Mouse (Mus musculus) embryonic facial prominence, embryonic 12.5 days (tissue): ENCODE measurements around the gene Hikeshi. TPM values are rescaled to one million over a fixed set of nuclear protein-coding genes. Genes with fewer than 3 reads are reported as not detected.

Experiments used
- polyA plus RNA-seq: library from polyadenylated mRNA; unstranded; fragments of >200 nt; fragmentation: Nextera tagmentation; extraction: Ambion mirVana; gene quantifications from 2 replicates; pipeline ENCODE4 v1.2.1, GENCODE M21; 2016

Gene Hikeshi
- polyA plus RNA-seq, 1 experiment from 2014 or later = 137 TPM

Other genes with a start within 250 kb of the Hikeshi start
- 0.24 and 0.25 TPM in 2 replicates for gene Ccdc81, start 37.6 kb downstream of the Hikeshi start, polyA plus RNA-seq
- 91.2 and 95.5 TPM in 2 replicates for gene Eed, start 39.8 kb upstream of the Hikeshi start, polyA plus RNA-seq
- 43.7 and 45.7 TPM in 2 replicates for gene Picalm, start 189.0 kb upstream of the Hikeshi start, polyA plus RNA-seq